Mouse (Mus musculus) ES-E14 (cell line): ENCODE results near the gene Il20rb. TPM values are rescaled to one million over a fixed set of nuclear protein-coding genes. Genes with fewer than 3 reads are reported as not detected.

Experiments used
- DNase-seq: peaks from one replicate; pipeline ENCODE4 v3.0.0-alpha.2; 2013; ENCODE audit warnings: low read depth, low spot score
- H3K27ac ChIP-seq: 2 replicates; pipeline ENCODE4 v1.5.1; 2012; ENCODE audit warnings: low read depth, mild to moderate bottlenecking, low read length, moderate library complexity, mixed read lengths; ENCODE audit not compliant: poor library complexity, insufficient read depth, severe bottlenecking
- H3K36me3 ChIP-seq: 2 replicates; pipeline ENCODE4 v1.6.1; 2012; ENCODE audit warnings: mild to moderate bottlenecking, low read length, moderate library complexity, mixed read lengths; ENCODE audit not compliant: control insufficient read depth, poor library complexity, insufficient read depth, severe bottlenecking
- H3K4me1 ChIP-seq, 2 experiments: fragments of 150-350 bp in 1 of 2; sonication (generic) in 1 of 2; 2 replicates each; pipeline ENCODE4 v1.6.1; 2012; ENCODE audit warnings: low read length in 2 of 2, mild to moderate bottlenecking in 1 of 2, mixed read lengths in 1 of 2; ENCODE audit not compliant: control insufficient read depth in 2 of 2, insufficient read depth in 2 of 2, poor library complexity in 1 of 2
- H3K4me3 ChIP-seq, 2 experiments: fragments of 150-350 bp in 1 of 2; sonication (generic) in 1 of 2; 2 replicates each; pipeline ENCODE4 v1.5.1; 2012; ENCODE audit warnings: low read length in 2 of 2, low read depth in 1 of 2, mild to moderate bottlenecking in 1 of 2, mixed read lengths in 1 of 2; ENCODE audit not compliant: insufficient read depth in 1 of 2, poor library complexity in 1 of 2, severe bottlenecking in 1 of 2
- H3K9ac ChIP-seq: 2 replicates; pipeline ENCODE4 v1.6.1; 2012; ENCODE audit warnings: low read depth, mild to moderate bottlenecking, low read length, mixed read lengths; ENCODE audit not compliant: poor library complexity, insufficient read depth, severe bottlenecking
- H3K9me3 ChIP-seq: fragments of 150-350 bp; sonication (generic); 2 replicates; pipeline ENCODE4 v1.6.1; 2012; ENCODE audit warnings: low read depth, mild to moderate bottlenecking, low read length; ENCODE audit not compliant: control insufficient read depth, insufficient read depth
- CHD2 ChIP-seq: IDR thresholded peaks from 2 replicates; pipeline ENCODE4 v1.6.1; 2014; ENCODE audit warnings: mild to moderate bottlenecking, low read depth, low read length, inconsistent platforms
- HCFC1 ChIP-seq: IDR thresholded peaks from 2 replicates; pipeline ENCODE4 v1.6.1; 2012; ENCODE audit warnings: low read length, inconsistent platforms, borderline replicate concordance; ENCODE audit not compliant: insufficient read depth
- MAFK ChIP-seq: IDR thresholded peaks from 2 replicates; pipeline ENCODE4 v1.6.1; 2014; ENCODE audit warnings: mild to moderate bottlenecking, low read depth, low read length, inconsistent platforms; ENCODE audit not compliant: insufficient read depth
- ZC3H11A ChIP-seq: IDR thresholded peaks from 2 replicates; pipeline ENCODE4 v1.6.1; 2012; ENCODE audit warnings: low read depth, mild to moderate bottlenecking, inconsistent platforms, low read length, borderline replicate concordance
- ZNF384 ChIP-seq: IDR thresholded peaks from 2 replicates; pipeline ENCODE4 v1.6.1; 2012; ENCODE audit warnings: low read depth, low read length, inconsistent platforms
- in situ Hi-C, 2 experiments: fragments of 600-800 bp; cut with MboI; formaldehyde crosslinking; loops; one replicate each; pipeline ENCODE4 v1.15.1; 2025; ENCODE audit warnings: low sequenced_read_pairs in 2 of 2, inconsistent platforms in 1 of 2; ENCODE audit not compliant: unreplicated experiment in 2 of 2
- total RNA-seq: library from RNA; depleted of rRNA; stranded (reverse); fragments of 300-350 nt; gene quantifications from 2 replicates; pipeline ENCODE4 v1.2.3, GENCODE M21; 2012

Gene Il20rb
- total RNA-seq, 1 experiment, result 3.7 TPM

DNA sequence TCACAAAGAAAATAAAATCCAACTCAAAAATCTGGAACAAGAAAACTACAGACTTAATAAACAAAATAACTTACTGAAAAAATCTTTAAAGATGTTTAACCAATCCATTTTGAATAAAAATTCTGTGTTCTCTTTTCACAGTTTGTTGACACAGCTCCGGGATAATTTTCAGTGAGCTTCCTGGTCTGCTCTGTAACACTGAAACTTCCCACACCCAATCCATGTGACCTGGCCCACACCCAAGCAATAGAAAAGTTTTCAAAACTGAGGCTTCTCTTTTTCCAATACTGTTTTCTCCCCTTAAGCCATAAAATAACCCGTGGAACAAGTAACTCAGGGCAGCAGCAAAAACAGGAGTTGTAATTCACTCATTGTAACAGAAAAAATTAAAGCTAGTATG lies 20.1 kb upstream of the Il20rb start:
- H3K4me1 ChIP-seq, result 0 out of 4 replicates have a peak, but pooled peaks cover 0 to 2% of the 10 kb centered on the region in 2 experiments
- H3K9ac ChIP-seq, result no peak overlapping the region
- TF ChIP-seq HCFC1 (no peak), MAFK (no peak), ZC3H11A (no peak), CHD2 (no peak), ZNF384 (no peak)
- H3K36me3 ChIP-seq, result no peaks in the 10 kb centered on the region
- H3K4me3 ChIP-seq, result no peak overlapping the region
- DNase-seq, result no peak
- in situ Hi-C loops, result no loop called here
- no peaks in the 10 kb centered on the region for H3K9me3 ChIP-seq
- H3K27ac ChIP-seq, result no peak overlapping the region

DNA sequence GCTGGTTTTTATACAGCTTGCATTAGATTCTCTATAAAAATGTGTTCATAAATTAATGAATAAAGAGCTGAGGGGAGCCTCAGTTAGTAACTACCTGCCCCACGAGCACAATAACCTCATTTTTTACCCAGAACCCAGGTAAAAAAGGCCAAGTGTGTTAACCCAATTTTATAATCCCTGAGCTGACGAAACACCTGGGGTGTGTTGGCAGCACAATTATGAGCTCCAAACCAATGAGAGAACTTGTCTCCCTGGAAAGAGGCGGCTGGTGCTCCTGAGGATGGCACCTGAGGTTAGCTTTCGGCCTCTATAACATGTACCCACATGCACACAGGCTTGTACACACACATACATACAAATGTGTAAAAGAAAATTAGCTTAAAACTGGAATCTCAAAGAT lies 18.9 kb upstream of the Il20rb start:
- no peak for DNase-seq
- H3K9ac ChIP-seq, result no peak overlapping the region
- no peak for TF ChIP-seq HCFC1
- TF ChIP-seq MAFK, result no peak
- no peak for TF ChIP-seq CHD2
- no peak for TF ChIP-seq ZC3H11A
- TF ChIP-seq ZNF384, result no peak
- H3K4me1 ChIP-seq, result 0 out of 4 replicates have a peak, but pooled peaks cover 0 to 2% of the 10 kb centered on the region in 2 experiments
- in situ Hi-C loops, result no loop called here
- H3K36me3 ChIP-seq, result no peaks in the 10 kb centered on the region
- no peak overlapping the region for H3K4me3 ChIP-seq
- no peaks in the 10 kb centered on the region for H3K9me3 ChIP-seq
- H3K27ac ChIP-seq, result no peak overlapping the region

DNA sequence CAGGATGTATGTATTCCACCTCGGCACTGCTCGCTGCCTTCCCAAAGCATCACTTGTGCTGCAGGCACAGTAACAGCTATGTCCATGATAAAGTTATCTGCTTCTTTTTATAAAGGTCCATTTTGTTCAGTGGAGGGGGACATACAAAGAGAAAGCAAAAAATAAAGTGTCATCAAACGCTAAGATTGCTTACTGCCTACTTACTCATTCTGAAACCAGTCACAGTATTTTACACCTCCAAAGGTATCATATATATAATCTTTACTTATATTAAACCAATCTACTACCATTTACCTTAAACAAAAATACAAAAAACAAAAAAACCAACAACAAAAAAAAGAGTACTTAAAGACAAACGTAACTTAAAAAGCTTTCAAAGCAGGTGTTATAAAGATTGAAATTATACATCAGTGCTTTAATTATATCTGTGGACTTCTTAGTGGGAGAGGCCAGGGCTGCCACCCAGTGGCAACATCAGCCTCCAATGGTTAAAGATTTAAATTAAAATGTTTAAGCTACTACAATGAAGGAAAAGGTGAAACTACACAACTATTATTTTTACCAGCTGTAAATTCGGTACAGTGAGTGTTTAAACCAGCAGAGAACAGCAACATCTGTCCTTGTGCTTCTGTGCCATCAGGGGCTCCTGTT lies 7.1 kb upstream of the Il20rb start:
- DNase-seq, result no peak
- Histone ChIP-seq H3K9me3 (no peaks in the 10 kb centered on the region), H3K9ac (no peak overlapping the region), H3K36me3 (peaks cover 2% of the 10 kb centered on the region; the same call in 1 of the 2 replicates), H3K4me1 (no peaks in the 10 kb centered on the region), H3K4me3 (no peak overlapping the region), H3K27ac (no peak overlapping the region)
- TF ChIP-seq MAFK, result no peak
- TF ChIP-seq ZNF384, result no peak
- TF ChIP-seq CHD2, result no peak
- TF ChIP-seq ZC3H11A, result no peak
- in situ Hi-C loops, result no loop called here

DNA sequence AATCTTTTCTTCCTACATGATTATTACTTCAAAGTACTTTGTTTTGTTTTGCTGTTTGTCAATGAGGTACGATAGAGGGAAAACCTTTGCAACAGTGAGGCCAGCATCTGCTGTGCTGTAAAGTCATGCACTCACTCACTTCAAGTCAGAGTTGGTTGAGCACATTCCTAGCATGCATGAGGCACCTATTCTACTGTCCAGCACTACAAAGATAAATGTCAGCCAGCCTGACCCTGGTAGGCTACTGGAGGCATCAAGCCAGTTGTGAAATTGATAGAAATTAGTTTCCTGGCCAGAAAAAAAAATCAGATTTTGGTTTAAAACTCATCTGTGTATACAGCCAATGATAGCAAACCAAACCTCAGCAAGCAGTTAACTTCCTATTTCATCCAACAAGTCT lies 4.8 kb upstream of the Il20rb start:
- H3K4me3 ChIP-seq, result no peak overlapping the region
- no peak for DNase-seq
- H3K36me3 ChIP-seq, result no peaks in the 10 kb centered on the region; the same call in 1 of the 2 replicates
- no peaks in the 10 kb centered on the region for H3K9me3 ChIP-seq
- no peak overlapping the region for H3K9ac ChIP-seq
- TF ChIP-seq HCFC1, result no peak
- no peak overlapping the region for H3K27ac ChIP-seq
- H3K4me1 ChIP-seq, result no peaks in the 10 kb centered on the region
- in situ Hi-C loops, result no loop called here

DNA sequence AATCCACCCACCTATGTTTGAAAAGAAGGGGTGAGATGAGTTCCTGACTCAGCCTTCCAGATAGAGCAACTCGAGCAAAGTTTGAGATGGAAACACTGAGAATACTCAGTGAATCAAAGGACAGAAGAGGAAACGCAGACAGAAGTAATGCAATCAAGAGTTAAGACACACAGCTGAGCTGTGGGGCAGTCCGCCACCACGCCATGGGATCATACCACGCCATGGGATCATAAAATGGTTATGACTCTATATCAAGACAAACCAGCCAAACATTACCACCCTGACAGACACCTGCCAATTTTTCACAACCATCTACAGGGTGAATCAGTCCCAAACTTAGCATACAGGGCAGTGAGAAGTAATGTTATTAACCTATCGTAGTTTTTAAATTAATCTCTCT lies 2.4 kb upstream of the Il20rb start:
- Histone ChIP-seq H3K9me3 (no peaks in the 10 kb centered on the region), H3K36me3 (no peaks in the 10 kb centered on the region), H3K4me3 (no peak overlapping the region), H3K9ac (no peak overlapping the region), H3K4me1 (no peaks in the 10 kb centered on the region), H3K27ac (no peak overlapping the region)
- in situ Hi-C loops, result no loop called here
- DNase-seq, result no peak
- TF ChIP-seq ZC3H11A, result no peak
- TF ChIP-seq HCFC1, result no peak
- TF ChIP-seq CHD2, result no peak
- no peak for TF ChIP-seq ZNF384
- TF ChIP-seq MAFK, result no peak
